23 mouse cellular contexts compared by ENCODE assay signal in the genomic region with DNA sequence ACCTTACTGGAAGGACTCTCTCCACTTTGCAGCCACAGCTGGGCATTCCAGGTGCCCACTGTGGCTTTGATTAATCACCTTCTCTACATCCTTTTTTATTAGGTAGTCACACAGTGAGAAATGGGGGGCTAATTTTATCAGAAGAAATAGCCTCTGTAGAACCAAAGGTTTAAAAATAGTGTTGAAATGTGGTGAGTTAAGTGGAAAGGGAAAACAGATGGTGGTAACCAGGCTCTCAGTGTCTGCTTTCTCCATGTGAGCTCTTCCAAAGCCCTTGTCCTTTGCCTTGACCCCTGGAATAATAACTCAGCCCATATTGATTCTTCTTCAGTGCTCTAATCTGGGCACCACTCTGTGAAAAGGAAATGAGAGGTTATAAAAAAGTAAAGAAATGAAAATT. TPM values are rescaled to one million over a fixed set of nuclear protein-coding genes. Genes with fewer than 3 reads are reported as not detected.
"Had no signal": no experiment of that assay in that cellular context is flagged by ENCODE, and none has a peak within 500 bp of the region (broad histone marks: within the 10 kb centered on the region; RNA-seq: fewer than 3 reads in every experiment).

No protein-coding gene starts in this region.

- DNase-seq: liver, postnatal 0 days; lung, adult 2 months; lung, postnatal 14 days; lung, postnatal 36 days; midbrain, embryonic 14.5 days; right cerebral cortex, postnatal 14 days; thymus, adult 2 months; thymus, postnatal 25 days; thymus, postnatal 4 days had no signal

- H3K4me1 ChIP-seq: lung, embryonic 15.5 days; megakaryocyte, embryonic 14.5 days; midbrain, embryonic 12.5 days; neural tube, embryonic 13.5 days; neural tube, embryonic 15.5 days; stomach, embryonic 15.5 days had no signal

- H3K9me3 ChIP-seq: lung, embryonic 15.5 days; midbrain, embryonic 10.5 days; midbrain, embryonic 12.5 days; neural tube, embryonic 13.5 days; neural tube, embryonic 15.5 days; stomach, embryonic 15.5 days had no signal

- H3K4me3 ChIP-seq: lung, embryonic 15.5 days; megakaryocyte, embryonic 14.5 days; midbrain, embryonic 10.5 days; midbrain, embryonic 12.5 days; myocyte; neural tube, embryonic 13.5 days; neural tube, embryonic 15.5 days; stomach, embryonic 15.5 days had no signal

- H3K36me3 ChIP-seq: lung, embryonic 15.5 days; midbrain, embryonic 10.5 days; midbrain, embryonic 12.5 days; neural tube, embryonic 13.5 days; neural tube, embryonic 15.5 days; stomach, embryonic 15.5 days had no signal

- H3K27ac ChIP-seq: lung, embryonic 15.5 days; macrophage; midbrain, embryonic 10.5 days; midbrain, embryonic 12.5 days; neural tube, embryonic 13.5 days; neural tube, embryonic 15.5 days; stomach, embryonic 15.5 days; stomach, postnatal 0 days had no signal

- H3K4me2 ChIP-seq: lung, embryonic 15.5 days; midbrain, embryonic 12.5 days; neural tube, embryonic 13.5 days; neural tube, embryonic 15.5 days; stomach, embryonic 15.5 days had no signal

- H3K9ac ChIP-seq: liver, postnatal 0 days; lung, embryonic 15.5 days; midbrain, embryonic 12.5 days; neural tube, embryonic 13.5 days; neural tube, embryonic 15.5 days; stomach, embryonic 15.5 days had no signal

- H3K27me3 ChIP-seq: lung, embryonic 15.5 days; megakaryocyte, embryonic 14.5 days; midbrain, embryonic 12.5 days; neural tube, embryonic 13.5 days; neural tube, embryonic 15.5 days; stomach, embryonic 15.5 days had no signal

- ATAC-seq: liver, postnatal 0 days; lung, postnatal 0 days; midbrain, embryonic 16.5 days had no signal

RNA-seq across cellular contexts. Expression of a gene that starts 24.4 kb away (rescaled TPM):
- polyA plus RNA-seq: macrophage; myocyte; spleen, adult 2 months; testis, adult 2 months had no signal
